Mouse (Mus musculus) midbrain, embryonic 13.5 days (tissue): ENCODE data around the gene Plin5. TPM values are rescaled to one million over a fixed set of nuclear protein-coding genes. Genes with fewer than 3 reads are reported as not detected.

ENCODE experiments used
- ATAC-seq: fragments of 200-750 bp; cut with Nextera tagmentation; 2 replicates; pipeline ENCODE4 v1.8.0; 2017; ENCODE audit warnings: mild to moderate bottlenecking, moderate TSS enrichment, moderate library complexity
- H3K27ac ChIP-seq: fragments of 300-500 bp; sonication (generic); 2 replicates; pipeline ENCODE4 v1.5.1; 2015; ENCODE audit warnings: inconsistent platforms, mild to moderate bottlenecking, moderate library complexity
- H3K27me3 ChIP-seq: fragments of 300-500 bp; sonication (generic); 2 replicates; pipeline ENCODE4 v1.6.1; 2015; ENCODE audit warnings: mild to moderate bottlenecking, inconsistent platforms
- H3K36me3 ChIP-seq: fragments of 300-500 bp; sonication (generic); 2 replicates; pipeline ENCODE4 v1.6.1; 2015; ENCODE audit warnings: mild to moderate bottlenecking, inconsistent platforms
- H3K4me1 ChIP-seq: fragments of 300-500 bp; sonication (generic); replicated peaks from 2 replicates; pipeline ENCODE4 v1.6.1; 2015; ENCODE audit warnings: inconsistent platforms
- H3K4me2 ChIP-seq: fragments of 300-500 bp; sonication (generic); replicated peaks from 2 replicates; pipeline ENCODE4 v1.6.1; 2015; ENCODE audit warnings: moderate library complexity, mild to moderate bottlenecking, inconsistent platforms
- H3K4me3 ChIP-seq: fragments of 300-500 bp; sonication (generic); replicated peaks from 2 replicates; pipeline ENCODE4 v1.5.1; 2015; ENCODE audit warnings: mild to moderate bottlenecking, inconsistent platforms
- H3K9ac ChIP-seq: fragments of 300-500 bp; sonication (generic); replicated peaks from 2 replicates; pipeline ENCODE4 v1.6.1; 2015; ENCODE audit warnings: mild to moderate bottlenecking, inconsistent platforms
- H3K9me3 ChIP-seq: fragments of 300-500 bp; sonication (generic); 2 replicates; pipeline ENCODE4 v1.6.1; 2016; ENCODE audit warnings: mild to moderate bottlenecking, inconsistent platforms
- WGBS: fragments of 180-500 bp; shearing (Covaris S2); methylation state at CpG from one replicate; pipeline ENCODE4 v1.1.7; 2015; 5-methylcytosine and 5-hydroxymethylcytosine counted together
- polyA plus RNA-seq: library from polyadenylated mRNA; unstranded; fragments of >200 nt; fragmentation: Nextera tagmentation; extraction: Ambion mirVana; gene quantifications from 2 replicates; pipeline ENCODE4 v1.2.1, GENCODE M21; 2015

Plin5 gene
- polyA plus RNA-seq, 1 experiment from 2014 or later = 0.43 TPM

- Histone ChIP-seq H3K9ac (no peak overlapping the region), H3K4me3 (no peak overlapping the region), H3K9me3 (no peaks in the 10 kb centered on the region), H3K4me1 (peaks cover 53% of the 10 kb centered on the region), H3K27me3 (peaks cover 47% of the 10 kb centered on the region), H3K36me3 (no peaks in the 10 kb centered on the region), H3K4me2 (no peak overlapping the region), H3K27ac (no peak overlapping the region)
- WGBS = 77% methylated on average over 9 of the region's 9 CpGs
- no peak for ATAC-seq
Observed at GRCm38 (mm10) chr17:56144546-56144945, 27.1 kb upstream of the Plin5 start.

DNA sequence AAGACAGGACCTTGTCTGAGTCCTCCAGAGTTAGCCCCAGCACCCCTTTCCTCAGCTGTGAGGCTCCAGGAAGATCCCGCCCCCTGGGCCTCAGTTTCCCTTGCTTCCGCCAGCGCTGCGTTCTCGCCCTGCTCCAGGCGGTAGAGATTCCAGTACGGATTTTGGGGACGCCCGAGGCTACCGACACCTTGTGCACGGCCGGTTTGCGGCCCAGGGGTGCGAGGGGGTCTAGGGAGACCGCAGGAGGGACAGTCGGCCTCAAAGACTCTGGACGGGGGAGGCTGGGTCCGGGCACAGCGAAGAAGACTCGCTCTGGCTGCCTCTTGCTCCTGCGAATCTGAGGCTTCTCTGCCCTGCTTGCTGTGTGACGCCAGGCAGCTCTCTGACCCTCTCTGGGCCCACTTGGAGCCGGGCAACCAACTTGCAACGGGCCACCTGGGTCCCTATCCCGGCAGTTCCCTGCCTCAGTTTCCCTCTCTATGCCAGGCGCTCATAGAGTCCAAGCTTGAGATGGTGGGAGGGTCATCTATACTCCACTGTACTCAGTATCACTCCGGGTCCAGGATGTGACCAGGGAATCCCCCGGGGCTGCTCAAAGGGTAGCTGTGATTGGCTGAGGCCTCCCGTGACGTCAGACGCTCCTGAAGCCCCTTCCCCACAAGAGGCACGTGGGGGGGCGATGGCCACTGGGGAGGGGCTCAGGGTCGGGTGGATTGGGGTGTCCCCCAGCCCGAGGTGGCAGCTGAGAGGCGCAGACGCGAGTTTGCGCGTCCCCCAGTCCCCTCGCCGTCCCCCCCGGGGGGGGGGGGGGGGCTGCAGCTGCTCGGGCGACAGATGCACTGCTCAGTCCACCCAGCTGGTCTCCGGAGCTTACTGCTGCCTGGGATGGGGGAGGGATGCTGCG, 24.6 kb upstream of the Plin5 start:
- WGBS = under 1% methylated on average over 47 of the region's 47 CpGs
- peak overlapping the region; percentile 68 for H3K4me2 ChIP-seq
- peaks cover 45% of the 10 kb centered on the region for H3K27me3 ChIP-seq

DNA sequence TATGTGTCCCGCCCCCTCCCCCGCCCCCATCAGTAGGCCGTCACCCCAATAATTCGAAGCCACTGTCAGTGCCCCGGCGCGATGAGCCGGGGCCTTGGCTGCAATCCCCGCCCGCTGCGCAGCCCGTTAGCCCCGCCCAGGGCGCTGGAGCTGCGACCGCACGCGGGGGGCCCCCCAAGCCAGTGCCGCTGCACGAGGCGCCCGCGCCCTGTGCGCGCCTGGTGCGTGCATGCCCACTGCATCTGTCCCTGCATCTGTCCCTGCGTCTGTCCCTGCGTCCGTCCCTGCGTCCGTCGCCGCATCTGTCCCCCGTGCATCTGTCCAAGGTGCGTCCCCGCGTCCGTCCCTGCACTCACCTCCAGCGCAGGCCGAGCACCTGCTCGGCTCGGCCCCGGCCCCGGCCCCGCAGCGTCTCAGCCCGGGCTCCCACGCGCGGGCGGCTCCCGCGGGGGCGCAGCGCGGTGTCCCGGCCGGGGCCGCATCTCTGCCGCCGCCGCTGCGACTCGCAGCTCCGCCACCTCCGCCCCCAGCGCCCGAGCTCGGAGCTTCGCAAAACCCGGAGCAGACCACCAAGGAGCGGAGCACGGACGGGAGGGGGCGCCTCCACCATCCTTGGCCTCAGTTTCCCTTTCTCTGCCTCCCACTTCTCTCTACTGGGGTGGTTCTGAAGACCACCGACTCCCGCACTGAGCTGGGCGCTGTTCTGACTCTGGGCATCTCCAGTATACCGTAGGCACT, 22.6 kb upstream of the Plin5 start, which contains the start of gene Sema6b:
Gene Sema6b (minus strand): TSS at position 486 of the 738 bp plus-strand sequence.
- no peaks in the 10 kb centered on the region for H3K36me3 ChIP-seq
- H3K4me2 ChIP-seq = peak within 1 kb of the TSS; percentile 84
- H3K9ac ChIP-seq = peak within 1 kb of the TSS; percentile 89
- peaks cover 48% of the 10 kb centered on the region for H3K27me3 ChIP-seq
- peak within 1 kb of the TSS; percentile 80 for H3K27ac ChIP-seq
- H3K4me3 ChIP-seq = peak within 1 kb of the TSS; percentile 86
- no peaks in the 10 kb centered on the region for H3K9me3 ChIP-seq
- peak; percentile 44 for ATAC-seq
- H3K4me1 ChIP-seq = peaks cover 57% of the 10 kb centered on the region
- 1% methylated on average over 75 of the region's 79 CpGs for WGBS

More for the DNA sequence above, 24.6 kb upstream of the Plin5 start:
- H3K4me3 ChIP-seq = peak overlapping the region; percentile 46
- peak overlapping the region; percentile 2; the same call in 1 of the 2 replicates for H3K27ac ChIP-seq
- H3K4me1 ChIP-seq = peaks cover 65% of the 10 kb centered on the region
- ATAC-seq = peak; percentile 51
- H3K9ac ChIP-seq = peak overlapping the region; percentile 66
- H3K9me3 ChIP-seq = no peaks in the 10 kb centered on the region
- no peaks in the 10 kb centered on the region for H3K36me3 ChIP-seq

DNA sequence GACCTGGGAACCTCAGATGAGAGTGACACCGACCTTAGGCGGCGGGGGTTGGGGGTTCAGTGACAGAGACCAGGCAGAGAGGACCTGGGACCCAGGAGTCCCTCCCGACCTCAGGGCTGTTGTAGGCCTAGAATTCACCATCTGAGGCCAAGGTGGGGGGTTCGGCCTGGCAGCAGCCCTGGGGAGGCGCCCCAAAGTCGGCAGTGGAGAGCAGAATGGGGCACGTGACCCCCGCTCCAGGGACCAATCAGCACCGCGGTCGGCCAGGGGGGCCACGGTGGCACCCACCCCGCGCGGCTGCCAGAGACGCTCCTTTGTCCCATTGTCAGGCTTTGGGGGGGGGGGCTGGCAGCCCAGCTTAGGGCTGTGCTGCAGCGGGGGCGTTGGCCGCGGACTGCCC, 22.0 kb upstream of the Plin5 start:
- Histone ChIP-seq H3K9ac (peak overlapping the region; percentile 89), H3K4me2 (peak overlapping the region; percentile 84), H3K4me3 (peak overlapping the region; percentile 86), H3K4me1 (peaks cover 63% of the 10 kb centered on the region), H3K9me3 (no peaks in the 10 kb centered on the region), H3K27me3 (peaks cover 48% of the 10 kb centered on the region), H3K36me3 (no peaks in the 10 kb centered on the region), H3K27ac (peak overlapping the region; percentile 53; the same call in 1 of the 2 replicates)
- peak; percentile 9 for ATAC-seq
- 5% methylated on average over 17 of the region's 21 CpGs for WGBS

DNA sequence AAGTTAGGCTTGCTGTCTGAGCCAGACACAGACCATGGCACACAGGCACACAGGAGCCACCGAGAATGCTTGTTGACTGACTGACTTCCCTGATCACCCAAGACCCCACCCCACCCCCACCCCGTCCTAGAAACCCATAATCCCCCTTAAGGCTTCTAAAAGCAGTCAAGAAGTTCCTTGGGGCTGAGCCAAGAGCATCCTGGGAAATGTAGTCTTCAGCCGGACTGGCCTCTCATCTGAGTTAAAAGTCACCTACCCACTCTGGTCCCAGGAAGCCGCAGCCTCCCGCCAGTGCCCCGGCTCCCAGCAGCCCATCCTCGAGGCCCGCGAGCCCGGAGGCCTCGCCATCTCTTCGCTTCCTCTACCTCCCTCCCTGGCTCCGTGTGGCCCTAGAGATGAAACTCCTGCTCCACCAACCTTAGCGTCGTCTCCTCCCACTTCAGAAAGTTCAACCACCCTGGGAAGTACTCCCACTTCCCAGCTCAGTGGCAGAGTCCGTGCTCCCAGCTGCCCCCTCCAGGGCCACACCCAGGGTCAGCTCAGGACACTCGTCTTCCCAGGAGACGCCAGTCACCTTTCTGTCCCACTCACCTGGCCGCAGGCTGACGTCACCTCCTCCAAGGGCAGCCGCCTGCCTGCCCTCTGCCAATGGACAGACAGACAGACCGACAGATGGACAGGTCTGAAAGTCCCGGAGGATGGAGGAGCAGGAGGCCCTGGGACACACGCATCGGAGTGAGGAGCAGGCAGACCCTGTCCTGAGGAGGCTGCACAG, 20.6 kb upstream of the Plin5 start:
- Histone ChIP-seq H3K4me3 (peak overlapping the region; percentile 86), H3K9me3 (no peaks in the 10 kb centered on the region), H3K36me3 (no peaks in the 10 kb centered on the region), H3K27ac (no peak overlapping the region), H3K9ac (peak overlapping the region; percentile 89), H3K4me1 (peaks cover 73% of the 10 kb centered on the region), H3K27me3 (peaks cover 42% of the 10 kb centered on the region), H3K4me2 (peak overlapping the region; percentile 84)
- ATAC-seq = no peak
- WGBS = 15% methylated on average over 25 of the region's 25 CpGs

DNA sequence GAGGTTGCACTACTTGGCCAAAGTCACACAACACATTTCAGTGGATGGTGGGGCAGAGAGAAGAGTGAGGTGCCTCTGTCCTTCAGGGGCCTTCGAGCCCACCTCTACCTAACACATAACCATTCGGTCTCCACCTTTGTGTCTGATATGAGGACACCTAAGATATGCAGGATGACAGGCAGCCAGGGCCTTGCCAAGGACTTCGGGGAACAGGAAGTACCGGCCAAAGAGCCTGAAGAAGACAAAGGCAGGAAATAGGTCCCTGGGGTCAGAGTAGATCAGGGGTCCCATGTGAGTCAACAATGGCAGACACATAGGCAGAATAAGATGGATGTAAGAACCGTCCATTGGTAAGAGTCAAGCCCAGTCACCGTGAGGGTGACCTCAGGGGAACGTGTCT, 19.2 kb upstream of the Plin5 start:
- Histone ChIP-seq H3K4me3 (no peak overlapping the region), H3K36me3 (no peaks in the 10 kb centered on the region), H3K4me2 (no peak overlapping the region), H3K9ac (no peak overlapping the region), H3K27ac (no peak overlapping the region), H3K4me1 (peaks cover 65% of the 10 kb centered on the region), H3K9me3 (no peaks in the 10 kb centered on the region), H3K27me3 (peaks cover 41% of the 10 kb centered on the region)
- WGBS = 94% methylated on average over 7 of the region's 7 CpGs
- no peak for ATAC-seq

GRCm38 (mm10) chr17:56134463-56134971, 17.1 kb upstream of the Plin5 start:
- Histone ChIP-seq H3K4me3 (peak overlapping the region; percentile 13; the same call in 1 of the 2 replicates), H3K4me1 (peaks cover 50% of the 10 kb centered on the region)
- 2% methylated on average over 27 of the region's 27 CpGs for WGBS

DNA sequence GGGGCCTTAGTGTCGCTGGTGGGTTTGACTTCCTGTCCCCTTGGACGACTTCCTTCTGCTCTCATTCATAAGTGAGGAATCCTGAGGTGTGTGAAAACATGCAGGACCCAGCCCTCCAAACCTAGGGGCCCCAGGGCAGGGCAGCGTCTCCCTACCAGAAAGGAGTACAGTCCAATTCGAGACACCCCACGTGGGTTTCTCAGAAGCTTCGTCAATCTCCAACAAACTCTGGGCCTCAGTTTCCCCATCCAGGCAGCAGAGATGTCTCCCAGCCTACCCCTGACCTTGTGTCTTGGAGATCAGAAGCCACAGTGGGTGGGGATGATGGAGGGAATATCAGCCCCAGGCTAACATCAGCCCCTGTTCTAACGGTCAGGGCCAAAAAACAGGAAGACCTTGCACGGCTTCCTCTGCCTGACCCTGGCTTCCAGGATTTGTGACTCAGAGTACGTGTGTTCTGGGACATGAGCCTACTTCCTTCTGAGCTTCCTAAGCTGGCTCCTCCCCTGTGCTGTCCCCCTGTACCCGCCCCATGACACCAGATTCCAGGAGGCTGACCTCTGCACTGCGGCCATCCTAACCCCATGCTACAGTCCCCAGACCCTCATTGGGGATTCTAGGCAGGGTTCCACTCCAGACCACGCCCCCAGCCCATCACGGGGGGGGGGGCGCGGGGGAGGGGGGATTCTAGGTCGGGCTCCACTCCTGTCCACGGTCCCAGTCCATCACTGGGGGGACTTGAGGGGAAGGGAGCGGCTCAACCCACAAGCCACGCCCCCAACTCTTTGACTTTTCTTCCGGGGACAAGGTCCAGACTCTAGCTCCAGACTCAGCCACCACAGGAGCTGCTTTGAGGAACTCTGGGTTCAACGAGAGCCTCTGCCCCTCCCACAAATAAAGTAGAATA, 16.3 kb upstream of the Plin5 start:
- Histone ChIP-seq H3K9ac (peak overlapping the region; percentile 46), H3K4me3 (peak overlapping the region; percentile 13; the same call in 1 of the 2 replicates), H3K9me3 (no peaks in the 10 kb centered on the region), H3K4me2 (peak overlapping the region; percentile 47), H3K27ac (no peak overlapping the region), H3K4me1 (peaks cover 42% of the 10 kb centered on the region), H3K36me3 (peaks cover 25% of the 10 kb centered on the region), H3K27me3 (peaks cover 20% of the 10 kb centered on the region)
- peak; percentile 27; the same call in 1 of the 2 replicates for ATAC-seq
- 21% methylated on average over 20 of the region's 21 CpGs for WGBS

More at GRCm38 (mm10) chr17:56134463-56134971, 17.1 kb upstream of the Plin5 start:
- Histone ChIP-seq H3K27me3 (peaks cover 28% of the 10 kb centered on the region), H3K36me3 (peaks cover 17% of the 10 kb centered on the region), H3K9me3 (no peaks in the 10 kb centered on the region), H3K9ac (peak overlapping the region; percentile 46), H3K4me2 (peak overlapping the region; percentile 47), H3K27ac (no peak overlapping the region)
- no peak for ATAC-seq

- ATAC-seq = 0 out of 2 replicates have a peak, but pooled peaks have one; percentile 10
- peaks cover 36% of the 10 kb centered on the region for H3K36me3 ChIP-seq
- H3K9ac ChIP-seq = 0 out of 2 replicates have a peak overlapping the region, but pooled peaks have one; percentile 16
- no peak overlapping the region for H3K4me2 ChIP-seq
- no peak overlapping the region for H3K4me3 ChIP-seq
- H3K27me3 ChIP-seq = peaks cover 14% of the 10 kb centered on the region; the same call in 1 of the 2 replicates
- peaks cover 31% of the 10 kb centered on the region for H3K4me1 ChIP-seq
- no peak overlapping the region for H3K27ac ChIP-seq
- no peaks in the 10 kb centered on the region for H3K9me3 ChIP-seq
- 5% methylated on average over 14 of the region's 14 CpGs for WGBS
Observed at GRCm38 (mm10) chr17:56132661-56133060, 15.3 kb upstream of the Plin5 start.

DNA sequence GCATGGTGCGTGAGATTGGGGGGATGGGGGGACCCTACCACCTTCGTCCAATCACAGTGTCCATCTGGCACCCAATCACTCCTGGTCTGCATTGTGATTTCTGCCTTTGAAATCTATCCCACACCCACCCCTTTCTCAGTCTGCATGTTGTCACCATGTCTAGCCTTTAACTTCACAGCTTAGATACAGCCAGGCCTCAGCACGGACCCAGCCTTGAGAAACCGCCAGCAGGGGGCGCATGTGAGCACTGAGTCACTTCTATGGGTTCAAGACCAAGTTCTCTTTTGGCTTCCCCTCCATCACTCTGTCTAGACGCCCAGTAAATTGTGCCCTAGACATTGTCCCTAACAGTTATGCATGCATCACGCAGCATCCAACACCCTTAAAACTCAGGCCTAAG, 14.4 kb upstream of the Plin5 start:
- Histone ChIP-seq H3K27ac (no peak overlapping the region), H3K4me2 (no peak overlapping the region), H3K4me3 (no peak overlapping the region), H3K27me3 (peaks cover 9% of the 10 kb centered on the region; the same call in 1 of the 2 replicates), H3K9me3 (no peaks in the 10 kb centered on the region), H3K9ac (no peak overlapping the region), H3K4me1 (peaks cover 25% of the 10 kb centered on the region), H3K36me3 (peaks cover 44% of the 10 kb centered on the region)
- WGBS = 41% methylated on average over 7 of the region's 7 CpGs
- ATAC-seq = peak; percentile 29
